Mouse (Mus musculus) forebrain, embryonic 11.5 days (tissue): Measurements from ENCODE around the gene Eif2ak1. TPM values are rescaled to one million over a fixed set of nuclear protein-coding genes. Genes with fewer than 3 reads are reported as not detected.

Experiments used
- ATAC-seq: fragments of 200-750 bp; cut with Nextera tagmentation; replicated peaks from 2 replicates; pipeline ENCODE4 v1.8.0; 2017; ENCODE audit warnings: moderate TSS enrichment; ENCODE audit not compliant: low FRiP score
- DNase-seq: peaks from one replicate; pipeline ENCODE4 v3.0.0-alpha.2; 2017; ENCODE audit warnings: low spot score
- H3K27ac ChIP-seq: fragments of 300-500 bp; sonication (generic); 2 replicates; pipeline ENCODE4 v1.5.1; 2014; ENCODE audit warnings: low read depth, low read length
- H3K27me3 ChIP-seq: fragments of 300-500 bp; sonication (generic); 2 replicates; pipeline ENCODE4 v1.6.1; 2014; ENCODE audit warnings: mild to moderate bottlenecking, low read length, mixed read lengths; ENCODE audit not compliant: control insufficient read depth, insufficient read depth
- H3K36me3 ChIP-seq: fragments of 300-500 bp; sonication (generic); 2 replicates; pipeline ENCODE4 v1.6.1; 2014; ENCODE audit warnings: mild to moderate bottlenecking, low read length, moderate library complexity, mixed read lengths; ENCODE audit not compliant: control insufficient read depth, insufficient read depth
- H3K4me1 ChIP-seq: fragments of 300-500 bp; sonication (generic); replicated peaks from 2 replicates; pipeline ENCODE4 v1.6.1; 2014; ENCODE audit warnings: low read length, mixed read lengths; ENCODE audit not compliant: control insufficient read depth, insufficient read depth
- H3K4me2 ChIP-seq: fragments of 300-500 bp; sonication (generic); 2 replicates; pipeline ENCODE4 v1.6.1; 2014; ENCODE audit warnings: low read depth, mild to moderate bottlenecking, low read length, moderate library complexity, mixed read lengths; ENCODE audit not compliant: severe bottlenecking
- H3K4me3 ChIP-seq: fragments of 300-500 bp; sonication (generic); 2 replicates; pipeline ENCODE4 v1.5.1; 2014; ENCODE audit warnings: low read depth, low read length
- H3K9ac ChIP-seq: fragments of 300-500 bp; sonication (generic); 2 replicates; pipeline ENCODE4 v1.6.1; 2014; ENCODE audit warnings: low read length
- H3K9me3 ChIP-seq: fragments of 300-500 bp; sonication (generic); 2 replicates; pipeline ENCODE4 v1.6.1; 2016; ENCODE audit warnings: low read length, mixed read lengths; ENCODE audit not compliant: control insufficient read depth
- WGBS: fragments of 180-500 bp; shearing (Covaris S2); extraction: QIAGEN DNeasy Blood & Tissue Kit; methylation state at CpG from one replicate; pipeline ENCODE4 v1.1.7; 2014; 5-methylcytosine and 5-hydroxymethylcytosine counted together
- polyA plus RNA-seq: library from polyadenylated mRNA; unstranded; fragments of >200 nt; fragmentation: Nextera tagmentation; extraction: Ambion mirVana; gene quantifications from 2 replicates; pipeline ENCODE4 v1.2.1, GENCODE M21; 2014

Gene Eif2ak1
- polyA plus RNA-seq, 1 experiment from 2014 or later: 48.4 TPM

DNA sequence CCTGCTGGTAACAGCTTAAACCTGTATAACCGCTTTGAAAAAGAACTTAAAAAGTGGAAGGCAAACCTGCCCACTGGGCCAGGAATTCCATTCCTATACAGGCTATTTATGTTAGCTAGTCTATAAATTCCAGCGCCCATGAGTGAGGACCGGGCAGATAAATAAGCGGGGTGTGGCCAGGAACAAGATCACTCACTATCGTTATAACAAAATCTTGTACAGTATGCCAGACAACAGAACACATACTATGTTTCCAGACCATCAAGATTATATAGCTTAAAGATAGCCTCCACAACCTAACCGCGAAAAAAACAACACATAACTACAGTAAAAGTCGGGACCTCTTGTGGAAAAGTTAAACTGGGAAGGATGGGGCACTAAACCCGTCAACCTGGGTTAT is 91.3 kb downstream of the Eif2ak1 start:
- H3K9me3 ChIP-seq: no peaks in the 10 kb centered on the region
- WGBS: 4% methylated on average over 9 of the region's 9 CpGs
- peak overlapping the region; percentile 70 for H3K27ac ChIP-seq
- peak overlapping the region; percentile 71 for H3K9ac ChIP-seq
- H3K4me2 ChIP-seq: peak overlapping the region; percentile 80
- ATAC-seq (no peak), DNase-seq (no peak)
- peaks cover 6% of the 10 kb centered on the region; the same call in 1 of the 2 replicates for H3K4me1 ChIP-seq
- H3K4me3 ChIP-seq: peak overlapping the region; percentile 62
- no peaks in the 10 kb centered on the region; the same call in 1 of the 2 replicates for H3K36me3 ChIP-seq
- H3K27me3 ChIP-seq: no peaks in the 10 kb centered on the region

GRCm38 (mm10) chr5:143909417-143910400 is 92.1 kb downstream of the Eif2ak1 start, which contains the start of the genes Aimp2 and Pms2:
Gene Aimp2 (minus strand): TSS chr5:143909847.
Gene Pms2 (plus strand): TSS chr5:143909964.
- ATAC-seq (peak; percentile 100), DNase-seq (peak; percentile 95)
- Histone ChIP-seq H3K4me3 (peak within 1 kb of the TSS; percentile 62), H3K9ac (peak within 1 kb of the TSS; percentile 71), H3K9me3 (no peaks in the 10 kb centered on the region), H3K27ac (peak within 1 kb of the TSS; percentile 70), H3K4me1 (peaks cover 6% of the 10 kb centered on the region; the same call in 1 of the 2 replicates), H3K4me2 (peak within 1 kb of the TSS; percentile 80), H3K36me3 (no peaks in the 10 kb centered on the region; the same call in 1 of the 2 replicates), H3K27me3 (no peaks in the 10 kb centered on the region)
- under 1% methylated on average over 70 of the region's 70 CpGs for WGBS

- WGBS: 94% methylated on average over 9 of the region's 9 CpGs
- no peak for DNase-seq
- Histone ChIP-seq H3K4me3 (no peak overlapping the region), H3K27me3 (no peaks in the 10 kb centered on the region), H3K4me2 (no peak overlapping the region), H3K4me1 (no peaks in the 10 kb centered on the region), H3K36me3 (no peaks in the 10 kb centered on the region; the same call in 1 of the 2 replicates), H3K9ac (no peak overlapping the region), H3K27ac (no peak overlapping the region), H3K9me3 (no peaks in the 10 kb centered on the region)
- ATAC-seq: no peak
Observed at GRCm38 (mm10) chr5:143916221-143916620, 98.6 kb downstream of the Eif2ak1 start.

- no peak overlapping the region for H3K4me3 ChIP-seq
- no peaks in the 10 kb centered on the region for H3K27me3 ChIP-seq
- no peaks in the 10 kb centered on the region for H3K4me1 ChIP-seq
- H3K27ac ChIP-seq: no peak overlapping the region
- ATAC-seq (no peak), DNase-seq (no peak)
- peaks cover under 1% of the 10 kb centered on the region; the same call in 1 of the 2 replicates for H3K36me3 ChIP-seq
- 57% methylated on average over 5 of the region's 5 CpGs for WGBS
- H3K9ac ChIP-seq: no peak overlapping the region
- no peaks in the 10 kb centered on the region for H3K9me3 ChIP-seq
- no peak overlapping the region for H3K4me2 ChIP-seq
Observed at GRCm38 (mm10) chr5:143917418-143917817, 99.8 kb downstream of the Eif2ak1 start.

DNA sequence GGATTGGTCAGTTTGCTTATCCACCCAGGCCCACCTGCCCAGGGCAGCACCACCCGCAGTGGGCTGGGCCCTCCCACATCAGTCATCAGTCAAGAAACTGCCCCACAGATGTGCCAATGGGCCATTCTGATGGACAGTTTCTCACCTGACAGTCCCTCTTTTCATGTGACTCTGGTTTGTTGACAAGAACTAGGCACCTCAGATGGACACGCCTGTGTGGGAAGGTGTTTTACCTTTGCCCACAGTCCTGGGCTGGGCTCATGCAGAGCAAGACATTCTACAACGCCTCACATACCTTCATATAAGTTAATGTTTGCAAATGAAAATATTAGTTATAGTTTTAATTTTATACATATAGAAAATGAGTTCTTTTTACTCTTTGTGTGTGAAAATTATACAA is 100.5 kb downstream of the Eif2ak1 start:
- Histone ChIP-seq H3K36me3 (peaks cover 5% of the 10 kb centered on the region; the same call in 1 of the 2 replicates), H3K27ac (no peak overlapping the region), H3K4me2 (no peak overlapping the region), H3K9me3 (no peaks in the 10 kb centered on the region), H3K27me3 (no peaks in the 10 kb centered on the region), H3K9ac (no peak overlapping the region), H3K4me1 (no peaks in the 10 kb centered on the region), H3K4me3 (no peak overlapping the region)
- 97% methylated on average over 3 of the region's 3 CpGs for WGBS
- ATAC-seq (no peak), DNase-seq (no peak)

- peaks cover 11% of the 10 kb centered on the region for H3K36me3 ChIP-seq
- 93% methylated on average over 6 of the region's 6 CpGs for WGBS
- no peak overlapping the region for H3K9ac ChIP-seq
- no peak overlapping the region for H3K4me2 ChIP-seq
- no peaks in the 10 kb centered on the region for H3K27me3 ChIP-seq
- no peak overlapping the region for H3K27ac ChIP-seq
- ATAC-seq (no peak), DNase-seq (no peak)
- no peaks in the 10 kb centered on the region for H3K9me3 ChIP-seq
- no peaks in the 10 kb centered on the region for H3K4me1 ChIP-seq
- H3K4me3 ChIP-seq: no peak overlapping the region
Observed at GRCm38 (mm10) chr5:143924781-143925452, 107.3 kb downstream of the Eif2ak1 start.

DNA sequence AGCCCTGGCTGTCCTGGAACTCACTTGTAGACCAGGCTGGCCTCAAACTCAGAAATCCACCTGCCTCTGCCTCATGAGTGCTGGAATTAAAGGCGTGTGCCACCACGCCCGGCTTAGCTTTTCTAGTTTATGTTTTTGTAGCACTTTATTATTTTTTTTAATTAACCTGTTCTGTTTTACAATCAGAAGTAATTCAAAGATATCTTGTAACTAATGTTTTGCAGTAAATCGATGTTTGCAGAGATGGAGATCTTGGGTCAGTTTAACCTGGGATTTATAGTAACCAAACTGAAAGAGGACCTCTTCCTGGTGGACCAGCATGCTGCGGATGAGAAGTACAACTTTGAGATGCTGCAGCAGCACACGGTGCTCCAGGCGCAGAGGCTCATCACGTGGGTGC is 110.3 kb downstream of the Eif2ak1 start, which contains the start of gene Gm42421:
Gm42421 (plus strand) TSS at position 301 of the 400 bp plus-strand sequence.
- no peak within 1 kb of the TSS for H3K4me2 ChIP-seq
- H3K9ac ChIP-seq: no peak within 1 kb of the TSS
- no peaks in the 10 kb centered on the region for H3K27me3 ChIP-seq
- no peak within 1 kb of the TSS for H3K4me3 ChIP-seq
- no peaks in the 10 kb centered on the region for H3K4me1 ChIP-seq
- DNase-seq (no peak), ATAC-seq (no peak)
- WGBS: 94% methylated on average over 8 of the region's 8 CpGs
- peaks cover 11% of the 10 kb centered on the region for H3K36me3 ChIP-seq
- no peak within 1 kb of the TSS for H3K27ac ChIP-seq
- H3K9me3 ChIP-seq: no peaks in the 10 kb centered on the region

DNA sequence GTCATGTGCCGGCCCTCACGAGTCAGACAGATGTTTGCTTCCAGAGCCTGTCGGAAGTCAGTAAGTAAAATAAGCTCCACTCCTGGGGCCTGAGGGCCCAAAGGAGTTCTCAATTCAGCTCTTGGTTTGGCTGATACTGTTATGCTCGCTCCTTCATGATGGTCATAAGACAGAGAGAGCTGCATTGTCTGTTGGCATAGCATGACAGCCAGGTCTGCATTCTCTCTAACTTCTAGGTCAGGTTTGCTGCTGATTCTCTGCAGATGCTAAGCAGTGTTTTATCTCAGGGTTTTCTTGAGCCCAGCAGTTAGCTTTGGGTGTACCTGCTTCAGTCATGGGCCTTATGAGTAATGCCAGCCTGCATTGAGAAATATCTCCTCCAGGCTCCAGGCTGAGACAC is 111.7 kb downstream of the Eif2ak1 start:
- DNase-seq (no peak), ATAC-seq (no peak)
- Histone ChIP-seq H3K4me3 (no peak overlapping the region), H3K27me3 (no peaks in the 10 kb centered on the region), H3K4me2 (no peak overlapping the region), H3K27ac (no peak overlapping the region), H3K4me1 (no peaks in the 10 kb centered on the region), H3K9ac (no peak overlapping the region), H3K9me3 (no peaks in the 10 kb centered on the region), H3K36me3 (peaks cover 11% of the 10 kb centered on the region)
- WGBS: 90% methylated on average over 4 of the region's 4 CpGs
